Mouse (Mus musculus) liver, postnatal 0 days (tissue): ENCODE data around the gene Myo5a. TPM values are rescaled to one million over a fixed set of nuclear protein-coding genes. Genes with fewer than 3 reads are reported as not detected.
"Not testable (repeated sequence)": the region's sequence is repeated elsewhere in the genome, so short reads cannot be mapped to it uniquely, and the experiment has no call there.

Source experiments
- ATAC-seq: fragments of 200-750 bp; cut with Nextera tagmentation; 2 replicates; pipeline ENCODE4 v1.8.0; 2017; ENCODE audit warnings: mild to moderate bottlenecking, moderate library complexity
- DNase-seq: peaks from one replicate; pipeline ENCODE4 v3.0.0-alpha.2; 2016
- H3K27ac ChIP-seq: fragments of 300-500 bp; sonication (generic); 2 replicates; pipeline ENCODE4 v1.5.1; 2014; ENCODE audit warnings: antibody characterized with exemption, moderate library complexity, mild to moderate bottlenecking, low read depth
- H3K27me3 ChIP-seq: fragments of 300-500 bp; sonication (generic); 2 replicates; pipeline ENCODE4 v1.6.1; 2014; ENCODE audit warnings: low read length, control low read depth, mixed read lengths; ENCODE audit not compliant: insufficient read depth
- H3K36me3 ChIP-seq: fragments of 300-500 bp; sonication (generic); replicated peaks from 2 replicates; pipeline ENCODE4 v1.6.1; 2014; ENCODE audit warnings: mild to moderate bottlenecking, control low read depth, low read length, moderate library complexity, mixed read lengths; ENCODE audit not compliant: insufficient read depth
- H3K4me1 ChIP-seq: fragments of 300-500 bp; sonication (generic); 2 replicates; pipeline ENCODE4 v1.6.1; 2014; ENCODE audit warnings: antibody characterized with exemption, mild to moderate bottlenecking, control low read depth; ENCODE audit not compliant: insufficient read depth
- H3K4me2 ChIP-seq: fragments of 300-500 bp; sonication (generic); 2 replicates; pipeline ENCODE4 v1.6.1; 2014; ENCODE audit warnings: low read depth, mild to moderate bottlenecking, low read length, moderate library complexity, mixed read lengths
- H3K4me3 ChIP-seq: fragments of 300-500 bp; sonication (generic); 2 replicates; pipeline ENCODE4 v1.5.1; 2014; ENCODE audit warnings: low read depth, low read length
- H3K9ac ChIP-seq: fragments of 300-500 bp; sonication (generic); replicated peaks from 2 replicates; pipeline ENCODE4 v1.6.1; 2014; ENCODE audit warnings: mild to moderate bottlenecking, moderate library complexity
- H3K9me3 ChIP-seq: fragments of 300-500 bp; sonication (generic); 2 replicates; pipeline ENCODE4 v1.6.1; 2016; ENCODE audit warnings: mild to moderate bottlenecking, control low read depth, low read length, mixed read lengths
- CTCF ChIP-seq: sonication (generic); IDR thresholded peaks from 2 replicates; pipeline ENCODE4 v1.5.1; 2016; ENCODE audit warnings: antibody characterized with exemption, low read depth
- EP300 ChIP-seq: IDR thresholded peaks from 2 replicates; pipeline ENCODE4 v1.6.1; 2016; ENCODE audit warnings: antibody characterized with exemption, low read depth, mild to moderate bottlenecking
- WGBS: fragments of 180-500 bp; shearing (Covaris S2); extraction: QIAGEN DNeasy Blood & Tissue Kit; methylation state at CpG from one replicate; pipeline ENCODE4 v1.1.7; 2014; ENCODE audit not compliant: insufficient replicate concordance; 5-methylcytosine and 5-hydroxymethylcytosine counted together
- polyA plus RNA-seq: library from polyadenylated mRNA; unstranded; fragments of >200 nt; fragmentation: Nextera tagmentation; extraction: Ambion mirVana; gene quantifications from 2 replicates; pipeline ENCODE4 v1.2.1, GENCODE M21; 2015

Myo5a gene
- polyA plus RNA-seq, 1 experiment from 2014 or later = 1.3 TPM

DNA sequence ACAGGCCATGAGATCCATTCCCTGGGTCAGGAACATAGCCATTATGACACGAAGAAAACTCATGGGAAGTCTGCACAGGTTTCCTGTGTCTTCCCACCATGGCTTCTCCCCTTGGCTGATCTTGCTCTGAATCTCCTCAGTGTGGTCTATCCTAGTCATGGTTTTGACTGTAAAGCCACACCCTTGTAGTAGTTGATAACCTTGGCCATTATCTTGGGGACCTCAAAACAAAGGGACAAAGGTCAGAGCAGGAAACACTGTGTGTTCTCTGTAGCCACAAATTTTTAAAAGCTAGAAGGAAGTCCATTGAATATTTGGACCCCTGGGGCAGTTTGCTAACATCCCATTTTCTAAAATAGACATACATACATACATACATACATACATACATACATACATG is 177.5 kb downstream of the Myo5a start:
- 50% methylated on average over 1 of the region's 1 CpGs for WGBS
- ATAC-seq = no peak
- TF ChIP-seq EP300 = no peak
- TF ChIP-seq CTCF = no peak

DNA sequence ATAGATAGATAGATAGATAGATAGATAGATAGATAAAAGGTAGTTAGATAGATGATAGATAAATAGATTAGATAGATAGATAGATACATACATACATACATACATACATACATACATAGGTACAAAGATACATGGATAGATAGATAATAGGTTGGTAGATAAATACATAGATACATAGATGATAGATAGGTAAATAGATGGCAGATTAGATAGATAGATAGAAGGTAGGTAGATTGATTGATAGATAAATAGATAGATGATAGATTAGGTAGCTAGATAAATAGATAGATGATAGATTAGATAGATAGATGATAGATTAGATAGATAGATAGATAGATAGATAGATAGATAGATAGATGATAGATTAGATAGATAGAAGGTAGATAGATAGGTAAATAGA is 178.1 kb downstream of the Myo5a start:
- no peak overlapping the region for H3K4me2 ChIP-seq
- H3K4me1 ChIP-seq = no peaks in the 10 kb centered on the region
- ATAC-seq (no peak), DNase-seq (no peak)
- H3K4me3 ChIP-seq = no peak overlapping the region
- no peak overlapping the region for H3K9ac ChIP-seq
- no peaks in the 10 kb centered on the region for H3K36me3 ChIP-seq
- TF ChIP-seq EP300 (no peak), CTCF (no peak)
- H3K9me3 ChIP-seq = no peaks in the 10 kb centered on the region
- H3K27me3 ChIP-seq = no peaks in the 10 kb centered on the region
- no peak overlapping the region for H3K27ac ChIP-seq

More for the DNA sequence above, 177.5 kb downstream of the Myo5a start:
- Histone ChIP-seq H3K4me2 (no peak overlapping the region), H3K4me3 (no peak overlapping the region), H3K27me3 (no peaks in the 10 kb centered on the region), H3K9me3 (no peaks in the 10 kb centered on the region), H3K4me1 (no peaks in the 10 kb centered on the region), H3K27ac (no peak overlapping the region), H3K36me3 (no peaks in the 10 kb centered on the region), H3K9ac (no peak overlapping the region)
- DNase-seq = no peak

DNA sequence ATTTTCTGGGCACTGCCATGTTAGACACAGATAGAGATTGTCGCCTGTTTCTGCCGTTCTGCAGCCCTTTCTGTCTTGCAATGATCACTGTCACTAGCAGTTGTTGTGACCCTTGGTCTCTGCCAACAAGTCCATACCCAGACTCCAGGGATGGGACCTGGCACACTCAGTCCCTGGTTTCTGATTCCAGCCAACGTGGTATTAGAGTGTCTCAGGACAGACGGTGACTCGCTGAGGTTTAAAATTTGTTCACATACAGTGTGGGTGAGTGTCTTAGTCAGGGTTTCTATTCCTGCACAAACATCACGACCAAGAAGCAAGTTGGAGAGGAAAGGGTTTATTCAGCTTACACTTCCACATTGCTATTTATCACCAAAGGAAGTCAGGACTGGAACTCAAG is 182.3 kb downstream of the Myo5a start:
- WGBS = 49% methylated on average over 6 of the region's 6 CpGs
- not testable (repeated sequence) for H3K4me3 ChIP-seq, ATAC-seq, H3K4me2 ChIP-seq, H3K9ac ChIP-seq, H3K4me1 ChIP-seq, H3K9me3 ChIP-seq, H3K27ac ChIP-seq, H3K36me3 ChIP-seq, DNase-seq, H3K27me3 ChIP-seq

DNA sequence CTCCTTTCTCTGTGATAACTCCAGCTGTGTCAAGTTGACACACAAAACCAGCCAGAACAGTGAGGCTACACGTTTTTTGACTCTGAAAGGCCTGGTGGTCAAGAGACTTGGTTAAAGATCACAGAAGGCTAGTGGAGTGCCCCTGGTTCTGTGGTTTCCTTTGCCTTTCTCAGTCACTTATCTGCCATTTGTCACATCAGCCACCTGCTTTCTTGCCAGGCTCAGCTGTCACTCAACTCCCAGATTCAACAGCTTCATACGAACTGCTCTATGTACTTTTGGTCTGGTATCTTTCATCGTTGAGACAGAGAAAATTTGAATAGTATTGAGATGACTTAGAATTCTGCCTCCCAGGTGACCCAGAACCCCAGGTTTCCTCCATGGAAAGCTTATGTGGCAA is 183.0 kb downstream of the Myo5a start:
- Histone ChIP-seq H3K4me2 (peak overlapping the region; percentile 10; the same call in 1 of the 2 replicates), H3K4me3 (no peak overlapping the region), H3K36me3 (no peaks in the 10 kb centered on the region), H3K9ac (no peak overlapping the region), H3K27me3 (no peaks in the 10 kb centered on the region), H3K27ac (0 out of 2 replicates have a peak overlapping the region, but pooled peaks have one; percentile 22), H3K9me3 (no peaks in the 10 kb centered on the region), H3K4me1 (no peaks in the 10 kb centered on the region)
- TF ChIP-seq EP300 (no peak), CTCF (no peak)
- ATAC-seq (peak; percentile 19; the same call in 1 of the 2 replicates), DNase-seq (no peak)
- 20% methylated on average over 3 of the region's 3 CpGs for WGBS

- DNase-seq (peak; percentile 42), ATAC-seq (peak; percentile 62; the same call in 1 of the 2 replicates)
- peak overlapping the region; percentile 10; the same call in 1 of the 2 replicates for H3K4me2 ChIP-seq
- H3K27ac ChIP-seq = no peak overlapping the region
- H3K36me3 ChIP-seq = no peaks in the 10 kb centered on the region
- H3K4me1 ChIP-seq = no peaks in the 10 kb centered on the region
- no peaks in the 10 kb centered on the region for H3K9me3 ChIP-seq
- H3K27me3 ChIP-seq = no peaks in the 10 kb centered on the region
- 36% methylated on average over 13 of the region's 13 CpGs for WGBS
- no peak for TF ChIP-seq EP300
- no peak for TF ChIP-seq CTCF
- no peak overlapping the region for H3K9ac ChIP-seq
- H3K4me3 ChIP-seq = no peak overlapping the region
Observed at GRCm38 (mm10) chr9:75254196-75254955, 183.6 kb downstream of the Myo5a start.

DNA sequence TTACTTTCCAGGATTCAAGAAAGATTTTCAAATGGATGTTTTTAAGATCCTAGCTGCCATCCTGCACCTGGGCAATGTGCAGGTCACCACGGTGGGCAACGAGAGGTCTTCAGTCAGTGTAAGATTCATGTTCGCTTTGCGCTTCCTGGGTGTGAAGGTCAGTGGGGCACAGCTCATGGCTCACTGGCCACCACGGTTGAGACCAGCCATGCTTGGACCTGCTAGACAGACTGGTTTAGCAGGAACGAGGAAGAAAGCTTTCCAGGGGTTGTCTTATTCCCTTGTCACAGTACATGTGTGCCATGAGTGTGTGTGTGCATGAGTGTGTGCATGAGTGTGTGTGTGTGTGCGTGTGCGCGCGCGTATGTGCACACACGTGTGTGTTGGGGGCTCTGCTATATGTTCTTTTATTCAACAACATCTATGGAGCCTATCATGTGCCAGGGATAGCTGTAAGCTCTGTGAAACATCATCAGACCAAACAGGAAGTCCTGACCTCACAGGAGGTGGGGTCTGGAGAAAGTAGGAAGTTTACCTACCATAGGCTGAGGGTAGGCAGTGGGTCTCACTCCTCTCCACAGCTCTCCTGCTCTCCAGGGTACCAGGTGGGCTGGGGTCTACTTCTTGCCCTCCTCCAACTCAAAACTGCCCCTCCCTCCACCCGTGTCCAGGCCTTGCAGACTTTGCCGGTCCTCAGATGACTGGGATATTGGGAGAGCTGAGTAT is 185.2 kb downstream of the Myo5a start:
- TF ChIP-seq CTCF (no peak), EP300 (no peak)
- DNase-seq (no peak), ATAC-seq (no peak)
- Histone ChIP-seq H3K4me3 (no peak overlapping the region), H3K27ac (no peak overlapping the region), H3K4me2 (no peak overlapping the region), H3K9ac (no peak overlapping the region), H3K27me3 (no peaks in the 10 kb centered on the region), H3K4me1 (no peaks in the 10 kb centered on the region), H3K36me3 (no peaks in the 10 kb centered on the region), H3K9me3 (no peaks in the 10 kb centered on the region)
- 69% methylated on average over 14 of the region's 14 CpGs for WGBS
